Mouse (Mus musculus) myocyte (in vitro differentiated cells): Measurements from ENCODE around the gene Fbrsl1. TPM values are rescaled to one million over a fixed set of nuclear protein-coding genes. Genes with fewer than 3 reads are reported as not detected.
A peak's percentile ranks its signal among the peaks of the same experiment; 100 is the strongest.
"Not testable (repeated sequence)": the region's sequence is repeated elsewhere in the genome, so short reads cannot be mapped to it uniquely, and the experiment has no call there.

Experiments
- H3K27me3 ChIP-seq: one replicate; pipeline ENCODE4 v1.6.1; 2011; ENCODE audit not compliant: control insufficient read depth, insufficient read depth, insufficient read length
- H3K36me3 ChIP-seq: one replicate; pipeline ENCODE4 v1.6.1; 2011; ENCODE audit not compliant: control insufficient read depth, insufficient read depth
- H3K4me2 ChIP-seq: one replicate; pipeline ENCODE4 v1.6.1; 2011; ENCODE audit warnings: low read depth, control low read depth
- H3K4me3 ChIP-seq: one replicate; pipeline ENCODE4 v1.5.1; 2011; ENCODE audit warnings: mild to moderate bottlenecking, control low read depth, moderate library complexity
- H3K79me2 ChIP-seq: one replicate; pipeline ENCODE4 v1.6.1; 2011; ENCODE audit not compliant: control insufficient read depth, insufficient read depth
- H3ac ChIP-seq: one replicate; pipeline ENCODE4 v1.6.1; 2011; ENCODE audit not compliant: control insufficient read depth, insufficient read length
- CEBPB ChIP-seq: IDR thresholded peaks from 2 replicates; pipeline ENCODE4 v1.6.1; 2011; ENCODE audit warnings: mild to moderate bottlenecking, moderate library complexity; ENCODE audit not compliant: poor library complexity, insufficient read depth, severe bottlenecking
- E2F4 ChIP-seq: IDR thresholded peaks from one replicate; pipeline ENCODE4 v1.6.1; 2011; ENCODE audit warnings: mild to moderate bottlenecking, control low read depth, moderate library complexity; ENCODE audit not compliant: insufficient read depth
- MAX ChIP-seq: IDR thresholded peaks from one replicate; pipeline ENCODE4 v1.6.1; 2011; ENCODE audit warnings: low read depth, mild to moderate bottlenecking, control low read depth
- MYOD1 ChIP-seq, 3 experiments: IDR thresholded peaks; one replicate each; pipeline ENCODE4 v1.6.1; 2011; ENCODE audit warnings: control low read depth in 2 of 3, low read depth in 2 of 3, mild to moderate bottlenecking in 2 of 3, moderate library complexity in 1 of 3; ENCODE audit not compliant: insufficient read length in 2 of 3, control insufficient read depth in 1 of 3
- MYOG ChIP-seq, 3 experiments: IDR thresholded peaks; one replicate each; pipeline ENCODE4 v1.6.1; 2011; ENCODE audit warnings: control low read depth in 2 of 3, low read depth in 2 of 3, mild to moderate bottlenecking in 2 of 3; ENCODE audit not compliant: insufficient read length in 2 of 3, control insufficient read depth in 1 of 3, insufficient read depth in 1 of 3
- POLR2A ChIP-seq: IDR thresholded peaks from one replicate; pipeline ENCODE4 v1.6.1; 2011; ENCODE audit warnings: low read depth, mild to moderate bottlenecking, control low read depth, moderate library complexity; ENCODE audit not compliant: insufficient read length
- POLR2AphosphoS2 ChIP-seq: IDR thresholded peaks from one replicate; pipeline ENCODE4 v1.6.1; 2011; ENCODE audit warnings: low read depth, control low read depth; ENCODE audit not compliant: insufficient read length
- REST ChIP-seq: IDR thresholded peaks from one replicate; pipeline ENCODE4 v1.6.1; 2011; ENCODE audit warnings: mild to moderate bottlenecking, control low read depth, moderate library complexity; ENCODE audit not compliant: insufficient read depth, insufficient read length
- SRF ChIP-seq: IDR thresholded peaks from one replicate; pipeline ENCODE4 v1.6.1; 2011; ENCODE audit warnings: low read depth; ENCODE audit not compliant: control insufficient read depth, insufficient read length
- TCF12 ChIP-seq: IDR thresholded peaks from one replicate; pipeline ENCODE4 v1.6.1; 2011; ENCODE audit warnings: mild to moderate bottlenecking, control low read depth; ENCODE audit not compliant: poor library complexity, insufficient read depth, severe bottlenecking
- TCF3 ChIP-seq: IDR thresholded peaks from one replicate; pipeline ENCODE4 v1.6.1; 2011; ENCODE audit warnings: low read depth, control low read depth; ENCODE audit not compliant: insufficient read length
- USF1 ChIP-seq: IDR thresholded peaks from one replicate; pipeline ENCODE4 v1.6.1; 2011; ENCODE audit warnings: low read depth, mild to moderate bottlenecking, control low read depth, moderate library complexity
- polyA plus RNA-seq: library from polyadenylated mRNA; unstranded; fragments of >200 nt; fragmentation: generic; extraction: Trizol; gene quantifications from one replicate; pipeline ENCODE4 v1.2.1, GENCODE M21; 2012; ENCODE audit warnings: missing spikeins

The Fbrsl1 gene
- polyA plus RNA-seq, 1 experiment = 19.0 TPM

DNA sequence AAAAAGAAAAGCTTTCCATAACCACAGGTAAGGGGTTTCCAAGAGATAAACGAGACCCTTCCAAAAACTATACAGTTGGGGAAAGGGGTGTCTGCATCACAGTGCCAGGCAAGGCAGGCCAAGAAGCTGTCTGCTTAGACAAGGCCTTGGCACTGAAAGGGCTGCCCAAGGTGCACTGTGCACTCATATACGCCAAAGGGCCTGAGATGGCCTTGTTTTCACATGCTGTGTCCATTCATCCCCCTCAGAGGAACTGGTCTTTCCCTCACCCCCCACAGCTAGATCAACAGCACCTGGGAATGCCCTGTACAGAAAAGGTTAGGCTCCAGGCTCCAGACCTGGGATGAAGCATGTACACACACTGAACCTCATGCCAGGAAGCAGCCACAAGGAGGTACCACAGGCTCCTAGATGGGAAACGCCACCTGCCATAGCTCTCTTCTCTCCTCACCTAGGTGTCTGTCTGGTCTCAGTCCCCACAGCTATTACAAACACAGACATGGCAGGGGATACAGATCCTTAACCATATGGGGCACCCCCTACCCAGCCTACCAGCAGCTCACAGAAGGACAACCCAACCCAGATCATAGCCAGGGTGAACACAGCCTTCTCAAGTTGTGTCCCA, 5.2 kb downstream of the Fbrsl1 start:
- TF ChIP-seq POLR2A (no peak), MAX (no peak), POLR2AphosphoS2 (no peak), REST (no peak), TCF3 (no peak), CEBPB (no peak), MYOG (IDR thresholded peaks at IDR 0.05; ENCODE audit: control insufficient read depth in 1 of 3, insufficient read depth in 1 of 3, insufficient read length in 2 of 3, low read depth in 2 of 3) (no peak), TCF12 (no peak), E2F4 (no peak), MYOD1 (IDR thresholded peaks at IDR 0.05; ENCODE audit: control insufficient read depth in 1 of 3, insufficient read length in 2 of 3, low read depth in 2 of 3) (no peak), USF1 (no peak), SRF (no peak)

GRCm38 (mm10) chr5:110439565-110440310, 8.6 kb downstream of the Fbrsl1 start:
- H3K4me2 ChIP-seq = no peak overlapping the region
- H3K27me3 ChIP-seq = no peaks in the 10 kb centered on the region
- TF ChIP-seq REST (no peak), MYOG (IDR thresholded peaks at IDR 0.05; ENCODE audit: control insufficient read depth in 1 of 3, insufficient read depth in 1 of 3, insufficient read length in 2 of 3, low read depth in 2 of 3) (peak in 1 of 3 experiments; percentile 34), MYOD1 (IDR thresholded peaks at IDR 0.05; ENCODE audit: control insufficient read depth in 1 of 3, insufficient read length in 2 of 3, low read depth in 2 of 3) (peak in 1 of 3 experiments; percentile 7)
- H3K36me3 ChIP-seq = no peaks in the 10 kb centered on the region
- no peak overlapping the region for H3K4me3 ChIP-seq
- no peak overlapping the region for H3ac ChIP-seq
- peaks cover 58% of the 10 kb centered on the region for H3K79me2 ChIP-seq

More for the DNA sequence above, 5.2 kb downstream of the Fbrsl1 start:
- no peak overlapping the region for H3ac ChIP-seq
- no peak overlapping the region for H3K4me2 ChIP-seq
- H3K27me3 ChIP-seq = no peaks in the 10 kb centered on the region
- no peaks in the 10 kb centered on the region for H3K36me3 ChIP-seq
- H3K4me3 ChIP-seq = no peak overlapping the region
- peaks cover 74% of the 10 kb centered on the region for H3K79me2 ChIP-seq

GRCm38 (mm10) chr5:110438591-110438990, 9.7 kb downstream of the Fbrsl1 start:
- Histone ChIP-seq H3K79me2 (peaks cover 55% of the 10 kb centered on the region), H3ac (no peak overlapping the region), H3K27me3 (no peaks in the 10 kb centered on the region), H3K36me3 (no peaks in the 10 kb centered on the region), H3K4me3 (no peak overlapping the region), H3K4me2 (no peak overlapping the region)
- TF ChIP-seq TCF12 (peak; percentile 21), MYOD1 (IDR thresholded peaks at IDR 0.05; ENCODE audit: control insufficient read depth in 1 of 3, insufficient read length in 2 of 3, low read depth in 2 of 3) (peak; percentile 4 to 87 (median 87)), POLR2A (no peak), MYOG (IDR thresholded peaks at IDR 0.05; ENCODE audit: control insufficient read depth in 1 of 3, insufficient read depth in 1 of 3, insufficient read length in 2 of 3, low read depth in 2 of 3) (peak; percentile 57 to 89 (median 74)), TCF3 (peak; percentile 22), SRF (no peak), CEBPB (no peak)

DNA sequence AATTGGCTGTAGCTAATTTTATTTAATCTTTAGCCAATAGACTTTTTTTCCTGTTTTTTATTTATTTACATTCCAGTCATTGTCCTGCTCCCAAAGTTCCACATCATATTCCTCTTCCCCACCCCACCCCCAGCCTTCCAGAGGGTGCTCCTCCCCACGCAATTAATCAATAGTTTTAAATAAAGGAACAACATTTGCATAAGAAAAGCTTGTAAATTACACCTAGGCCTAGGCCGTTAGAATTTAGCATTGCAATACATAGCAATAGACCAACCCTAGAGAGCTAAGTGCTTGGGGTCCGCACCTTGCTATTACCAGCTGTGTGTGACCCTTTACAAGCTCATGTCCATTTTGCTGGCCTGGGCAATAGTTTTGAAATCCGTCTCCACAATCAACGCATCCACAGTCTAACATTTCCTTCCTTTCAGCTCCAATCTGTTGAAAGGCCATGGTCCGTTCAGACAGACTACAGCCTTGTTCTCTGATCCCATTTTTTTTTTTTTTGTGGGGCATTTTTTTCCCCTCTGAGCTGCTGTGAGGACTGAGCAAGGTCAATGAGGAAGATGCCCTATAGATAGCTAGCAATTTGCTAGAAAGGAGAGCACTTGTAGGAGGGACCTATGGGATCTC, 10.6 kb downstream of the Fbrsl1 start:
- H3K4me3 ChIP-seq = no peak overlapping the region
- no peaks in the 10 kb centered on the region for H3K36me3 ChIP-seq
- H3K79me2 ChIP-seq = peaks cover 50% of the 10 kb centered on the region
- TF ChIP-seq CEBPB = no peak
- TF ChIP-seq SRF = no peak
- TF ChIP-seq TCF3 = no peak
- TF ChIP-seq TCF12 = no peak
- TF ChIP-seq USF1 = no peak
- TF ChIP-seq POLR2A = no peak
- no peak for TF ChIP-seq MYOD1 (IDR thresholded peaks at IDR 0.05; ENCODE audit: control insufficient read depth in 1 of 3, insufficient read length in 2 of 3, low read depth in 2 of 3)
- no peak for TF ChIP-seq REST
- no peak for TF ChIP-seq POLR2AphosphoS2
- TF ChIP-seq MYOG (IDR thresholded peaks at IDR 0.05; ENCODE audit: control insufficient read depth in 1 of 3, insufficient read depth in 1 of 3, insufficient read length in 2 of 3, low read depth in 2 of 3) = no peak
- TF ChIP-seq MAX = no peak
- TF ChIP-seq E2F4 = no peak
- no peaks in the 10 kb centered on the region for H3K27me3 ChIP-seq
- H3ac ChIP-seq = no peak overlapping the region
- H3K4me2 ChIP-seq = no peak overlapping the region

DNA sequence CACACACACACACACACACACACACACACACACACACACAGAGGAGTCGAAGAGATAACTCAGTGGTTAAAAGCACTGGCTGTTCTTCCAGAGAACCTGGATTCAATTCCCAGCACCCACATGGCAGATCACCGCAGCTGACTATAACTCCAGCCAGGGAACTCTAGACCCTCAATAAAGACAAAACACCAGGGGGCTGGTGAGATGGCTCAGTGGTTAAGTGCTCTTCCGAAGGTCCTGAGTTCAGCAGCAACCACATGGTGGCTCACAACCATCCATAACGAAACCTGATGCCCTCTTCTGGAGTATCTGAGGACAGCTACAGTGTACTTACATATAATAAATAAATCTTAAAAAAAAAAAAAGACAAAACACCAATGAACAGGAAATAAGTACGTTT, 12.1 kb downstream of the Fbrsl1 start:
- not testable (repeated sequence) for H3K4me3 ChIP-seq, H3K4me2 ChIP-seq, H3K27me3 ChIP-seq, H3ac ChIP-seq, H3K36me3 ChIP-seq
- H3K79me2 ChIP-seq = peaks cover 34% of the 10 kb centered on the region
